Mouse (Mus musculus) liver, adult 2 months (tissue): ENCODE results near the gene Sv2c. TPM values are rescaled to one million over a fixed set of nuclear protein-coding genes. Genes with fewer than 3 reads are reported as not detected.

Experiments used
- DNase-seq: peaks from one replicate; pipeline ENCODE4 v3.0.0-alpha.2; 2011; ENCODE audit warnings: low read depth, low spot score; ENCODE audit errors: extremely low read depth
- H3K27ac ChIP-seq: fragments of 200-500 bp; replicated peaks from 2 replicates; pipeline ENCODE4 v1.5.1; 2012; ENCODE audit warnings: low read depth, mild to moderate bottlenecking, control low read depth, inconsistent platforms, low read length; ENCODE audit not compliant: insufficient read depth
- H3K27me3 ChIP-seq: fragments of 200-500 bp; 2 replicates; pipeline ENCODE4 v1.6.1; 2012; ENCODE audit warnings: mild to moderate bottlenecking, moderate library complexity, low read length, inconsistent platforms; ENCODE audit not compliant: control insufficient read depth, insufficient read depth
- H3K36me3 ChIP-seq: fragments of 200-500 bp; 2 replicates; pipeline ENCODE4 v1.6.1; 2012; ENCODE audit warnings: low read length, inconsistent platforms; ENCODE audit not compliant: control insufficient read depth, insufficient read depth
- H3K4me1 ChIP-seq: fragments of 200-500 bp; 2 replicates; pipeline ENCODE4 v1.6.1; 2011; ENCODE audit warnings: low read length; ENCODE audit not compliant: control insufficient read depth, insufficient read depth
- H3K4me3 ChIP-seq: fragments of 200-500 bp; 2 replicates; pipeline ENCODE4 v1.5.1; 2011; ENCODE audit warnings: low read depth, mild to moderate bottlenecking, control low read depth, low read length, moderate library complexity; ENCODE audit not compliant: insufficient read depth
- H3K79me2 ChIP-seq: fragments of 200-500 bp; 2 replicates; pipeline ENCODE4 v1.6.1; 2012; ENCODE audit warnings: inconsistent platforms, mild to moderate bottlenecking, low read length, moderate library complexity; ENCODE audit not compliant: control insufficient read depth, insufficient read depth
- H3K9ac ChIP-seq: fragments of 200-500 bp; 2 replicates; pipeline ENCODE4 v1.6.1; 2012; ENCODE audit warnings: low read depth, mild to moderate bottlenecking, control low read depth, inconsistent platforms, low read length
- CTCF ChIP-seq: fragments of 200-500 bp; IDR thresholded peaks from 2 replicates; pipeline ENCODE4 v1.5.1; 2011; ENCODE audit warnings: low read depth, low read length, control low read depth
- POLR2A ChIP-seq: fragments of 200-500 bp; IDR thresholded peaks from 2 replicates; pipeline ENCODE4 v1.6.1; 2011; ENCODE audit warnings: low read length, control low read depth; ENCODE audit not compliant: insufficient read depth; ENCODE audit errors: extremely low read depth
- WGBS: fragments of 180-500 bp; shearing (Covaris S2); methylation state at CpG from one replicate; pipeline ENCODE4 v1.1.7; 2018; 5-methylcytosine and 5-hydroxymethylcytosine counted together
- polyA plus RNA-seq: library from polyadenylated mRNA; depleted of rRNA; stranded (reverse); fragments of >200 nt; gene quantifications from 2 replicates; pipeline ENCODE4 v1.2.3, GENCODE M21; 2012
- total RNA-seq: library from RNA; depleted of rRNA; stranded (reverse); fragments of >200 nt; gene quantifications from 2 replicates; pipeline ENCODE4 v1.2.3, GENCODE M21; 2014

Sv2c gene
- total and polyA plus RNA-seq, 2 experiments, result 0.09 to 0.13 TPM

DNA sequence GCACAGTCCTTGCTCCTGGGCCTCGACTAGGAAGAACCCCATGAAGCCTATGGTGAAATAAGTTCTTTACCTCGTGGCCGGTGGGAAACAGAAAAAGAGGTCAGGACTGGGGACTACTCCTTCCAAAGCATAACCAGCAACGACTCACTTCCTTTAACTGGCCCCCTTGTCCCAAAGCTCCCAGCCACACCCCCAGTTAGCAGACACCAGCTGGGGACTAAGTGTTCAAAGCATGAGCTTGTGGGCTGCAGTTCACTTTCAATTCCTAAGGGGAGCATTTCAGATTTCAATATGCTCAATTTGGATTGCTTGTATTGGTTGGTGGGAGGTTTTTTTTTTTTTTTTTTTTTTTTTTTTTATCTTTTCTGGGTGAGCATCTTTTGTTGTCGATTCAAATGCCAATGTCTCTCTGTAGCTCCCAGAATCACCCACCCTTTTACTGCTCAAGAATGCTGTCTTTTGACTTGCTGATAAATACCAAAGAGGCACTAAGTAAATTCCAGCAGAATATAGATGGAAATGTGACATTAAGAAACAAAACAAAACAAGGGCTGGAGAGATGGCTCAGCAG, 186.4 kb downstream of the Sv2c start:
- no peak overlapping the region for H3K4me3 ChIP-seq
- no peaks in the 10 kb centered on the region for H3K27me3 ChIP-seq
- no peak overlapping the region for H3K9ac ChIP-seq
- H3K4me1 ChIP-seq, result peaks cover 6% of the 10 kb centered on the region; the same call in 1 of the 2 replicates
- no peaks in the 10 kb centered on the region for H3K36me3 ChIP-seq
- 73% methylated on average over 5 of the region's 5 CpGs for WGBS
- no peaks in the 10 kb centered on the region for H3K79me2 ChIP-seq
- no peak overlapping the region for H3K27ac ChIP-seq
- DNase-seq, result no peak
- no peak for TF ChIP-seq CTCF
- TF ChIP-seq POLR2A, result no peak

GRCm38 (mm10) chr13:95944621-95945020, 187.8 kb downstream of the Sv2c start:
- WGBS, result 90% methylated on average over 6 of the region's 6 CpGs
- DNase-seq, result no peak
- Histone ChIP-seq H3K79me2 (no peaks in the 10 kb centered on the region), H3K4me3 (no peak overlapping the region), H3K36me3 (no peaks in the 10 kb centered on the region), H3K9ac (no peak overlapping the region), H3K4me1 (peaks cover 6% of the 10 kb centered on the region; the same call in 1 of the 2 replicates), H3K27me3 (no peaks in the 10 kb centered on the region), H3K27ac (no peak overlapping the region)
- TF ChIP-seq POLR2A (no peak), CTCF (no peak)

DNA sequence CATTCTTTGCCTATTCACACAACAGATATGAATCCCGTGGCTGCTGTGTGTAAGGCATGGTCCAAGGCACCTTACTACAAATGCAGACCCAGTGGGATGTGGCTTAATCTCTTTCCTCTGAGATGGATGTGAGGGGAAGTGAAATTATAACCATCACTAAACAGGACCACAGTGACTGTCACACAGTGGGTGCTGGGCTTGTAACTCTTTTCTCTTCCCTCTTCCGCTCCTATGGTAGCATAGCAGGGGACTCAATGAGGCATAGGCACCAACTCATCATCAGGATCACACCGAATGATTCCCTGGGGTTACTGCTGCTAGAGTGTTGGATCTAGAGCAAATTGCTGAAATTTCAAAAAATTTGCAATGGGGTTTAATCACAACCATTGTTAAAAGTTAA, 188.5 kb downstream of the Sv2c start:
- Histone ChIP-seq H3K79me2 (no peaks in the 10 kb centered on the region), H3K4me1 (peaks cover 6% of the 10 kb centered on the region; the same call in 1 of the 2 replicates), H3K36me3 (no peaks in the 10 kb centered on the region), H3K4me3 (no peak overlapping the region), H3K27me3 (no peaks in the 10 kb centered on the region), H3K9ac (no peak overlapping the region), H3K27ac (no peak overlapping the region)
- DNase-seq, result no peak
- TF ChIP-seq POLR2A (no peak), CTCF (no peak)
- 88% methylated on average over 3 of the region's 3 CpGs for WGBS

GRCm38 (mm10) chr13:95942587-95942986, 189.8 kb downstream of the Sv2c start:
- 88% methylated on average over 2 of the region's 2 CpGs for WGBS
- no peak overlapping the region for H3K4me3 ChIP-seq
- TF ChIP-seq POLR2A (no peak), CTCF (no peak)
- no peaks in the 10 kb centered on the region for H3K36me3 ChIP-seq
- DNase-seq, result no peak
- H3K4me1 ChIP-seq, result no peaks in the 10 kb centered on the region
- no peaks in the 10 kb centered on the region for H3K27me3 ChIP-seq
- H3K9ac ChIP-seq, result no peak overlapping the region
- no peaks in the 10 kb centered on the region for H3K79me2 ChIP-seq
- H3K27ac ChIP-seq, result no peak overlapping the region

DNA sequence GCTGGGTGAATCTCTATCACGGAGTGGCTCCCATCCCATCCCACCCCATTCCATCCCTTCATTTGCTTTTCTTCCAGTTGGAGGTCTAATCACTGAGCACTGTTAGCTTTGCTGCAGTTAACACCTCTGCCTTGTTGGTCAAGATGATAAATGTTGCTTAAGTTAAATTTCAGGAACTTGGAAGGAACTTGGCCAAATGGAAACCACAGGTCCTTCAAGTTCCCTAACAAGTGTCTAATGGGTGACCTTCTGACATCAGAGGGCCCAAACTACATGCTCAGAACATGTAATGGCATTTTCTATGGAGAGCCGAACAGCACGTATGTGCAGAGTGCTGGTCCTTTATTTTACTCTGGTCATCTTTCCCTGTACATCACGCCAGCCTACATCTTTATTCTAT, 190.5 kb downstream of the Sv2c start:
- WGBS, result 90% methylated on average over 4 of the region's 4 CpGs
- DNase-seq, result no peak
- H3K27me3 ChIP-seq, result no peaks in the 10 kb centered on the region
- no peak overlapping the region for H3K4me3 ChIP-seq
- no peaks in the 10 kb centered on the region for H3K36me3 ChIP-seq
- no peak overlapping the region for H3K9ac ChIP-seq
- H3K79me2 ChIP-seq, result no peaks in the 10 kb centered on the region
- no peak overlapping the region for H3K27ac ChIP-seq
- no peak for TF ChIP-seq POLR2A
- TF ChIP-seq CTCF, result no peak
- H3K4me1 ChIP-seq, result no peaks in the 10 kb centered on the region

GRCm38 (mm10) chr13:95940811-95941210, 191.6 kb downstream of the Sv2c start:
- H3K27ac ChIP-seq, result no peak overlapping the region
- H3K79me2 ChIP-seq, result no peaks in the 10 kb centered on the region
- no peaks in the 10 kb centered on the region for H3K4me1 ChIP-seq
- no peak overlapping the region for H3K4me3 ChIP-seq
- WGBS, result 50% methylated on average over 5 of the region's 5 CpGs
- no peak for TF ChIP-seq CTCF
- no peak for TF ChIP-seq POLR2A
- no peak overlapping the region for H3K9ac ChIP-seq
- no peak for DNase-seq
- no peaks in the 10 kb centered on the region for H3K36me3 ChIP-seq
- H3K27me3 ChIP-seq, result no peaks in the 10 kb centered on the region
